Mouse (Mus musculus) myocyte (in vitro differentiated cells): ENCODE measurements at regions not wholly inside any gene's neighbourhood (a gene's known extent, or its start where the extent isn't known, plus 50 kb on each side); places are given as distances from the start of the nearest gene placed in this dataset.

Source experiments
- E2F4 ChIP-seq: IDR thresholded peaks from one replicate; pipeline ENCODE4 v1.6.1; 2011; ENCODE audit warnings: mild to moderate bottlenecking, control low read depth, moderate library complexity; ENCODE audit not compliant: insufficient read depth
- MAX ChIP-seq: IDR thresholded peaks from one replicate; pipeline ENCODE4 v1.6.1; 2011; ENCODE audit warnings: low read depth, mild to moderate bottlenecking, control low read depth
- MYOD1 ChIP-seq, 3 experiments: IDR thresholded peaks; one replicate each; pipeline ENCODE4 v1.6.1; 2011; ENCODE audit warnings: control low read depth in 2 of 3, low read depth in 2 of 3, mild to moderate bottlenecking in 2 of 3, moderate library complexity in 1 of 3; ENCODE audit not compliant: insufficient read length in 2 of 3, control insufficient read depth in 1 of 3
- POLR2A ChIP-seq: IDR thresholded peaks from one replicate; pipeline ENCODE4 v1.6.1; 2011; ENCODE audit warnings: low read depth, mild to moderate bottlenecking, control low read depth, moderate library complexity; ENCODE audit not compliant: insufficient read length
- POLR2AphosphoS2 ChIP-seq: IDR thresholded peaks from one replicate; pipeline ENCODE4 v1.6.1; 2011; ENCODE audit warnings: low read depth, control low read depth; ENCODE audit not compliant: insufficient read length
- SRF ChIP-seq: IDR thresholded peaks from one replicate; pipeline ENCODE4 v1.6.1; 2011; ENCODE audit warnings: low read depth; ENCODE audit not compliant: control insufficient read depth, insufficient read length
- TCF12 ChIP-seq: IDR thresholded peaks from one replicate; pipeline ENCODE4 v1.6.1; 2011; ENCODE audit warnings: mild to moderate bottlenecking, control low read depth; ENCODE audit not compliant: poor library complexity, insufficient read depth, severe bottlenecking
- TCF3 ChIP-seq: IDR thresholded peaks from one replicate; pipeline ENCODE4 v1.6.1; 2011; ENCODE audit warnings: low read depth, control low read depth; ENCODE audit not compliant: insufficient read length

DNA sequence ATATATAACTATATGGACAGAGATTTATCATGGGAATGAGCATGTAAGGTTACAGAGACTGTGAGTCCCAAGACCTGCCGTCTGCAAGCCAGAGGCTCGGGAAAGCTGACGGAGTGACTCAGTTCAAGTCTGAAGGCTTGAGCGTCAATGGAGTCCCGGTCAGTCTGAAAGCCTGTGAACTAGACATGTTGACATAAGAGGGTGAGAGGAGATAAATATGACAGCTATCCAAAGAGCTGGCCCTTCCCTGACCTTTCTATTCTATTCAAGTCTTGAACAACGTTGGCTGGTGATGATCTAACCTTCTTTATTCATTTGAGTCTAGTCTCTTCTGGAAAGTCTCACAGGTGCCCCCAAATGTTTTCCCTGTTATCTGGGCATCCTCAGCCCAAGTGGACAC is 223.8 kb upstream of the Zfp637 start:
- no peak for TF ChIP-seq MAX
- TF ChIP-seq TCF12 = no peak
- TF ChIP-seq SRF = no peak
- TF ChIP-seq POLR2A = no peak
- TF ChIP-seq E2F4 = no peak
- no peak for TF ChIP-seq MYOD1 (IDR thresholded peaks at IDR 0.05; ENCODE audit: control insufficient read depth in 1 of 3, insufficient read length in 2 of 3, low read depth in 2 of 3)
- TF ChIP-seq POLR2AphosphoS2 = no peak
- no peak for TF ChIP-seq TCF3
